Mouse (Mus musculus): ENCODE results near the gene Rfxap.

The Rfxap gene

GRCm38 (mm10) chr3:54807666-54808217, at the start of gene Rfxap:
TSS of gene Rfxap (minus strand) at chr3:54807791.
- peak; percentile 89 to 92 for DNase-seq (ENCODE audit: low spot score in 2 of 2)

- peak; percentile 9 to 14 for DNase-seq (ENCODE audit: low spot score in 2 of 2)
These were observed 27.8 kb upstream of the Rfxap start for GRCm38 (mm10) chr3:54835421-54835820.

DNA sequence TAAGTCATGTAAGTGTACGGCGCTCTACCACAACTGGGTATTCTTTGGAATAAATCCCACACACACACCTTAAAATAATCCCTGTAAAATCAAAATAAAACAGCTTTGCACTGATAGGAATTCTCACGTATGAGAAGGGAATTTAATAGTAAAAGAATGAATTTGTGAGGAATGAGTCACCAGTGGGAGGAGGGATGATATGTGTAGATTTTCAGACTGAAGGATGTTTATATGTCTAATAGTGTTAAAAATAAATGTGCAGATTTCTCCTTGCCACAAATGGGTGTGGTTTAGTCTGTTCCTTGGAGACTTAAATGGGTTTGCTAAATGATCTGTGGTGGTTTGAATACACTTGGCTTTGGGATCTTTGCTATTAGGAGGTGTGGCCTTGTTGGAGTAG, 24.9 kb upstream of the Rfxap start:
- DNase-seq (ENCODE audit: low spot score in 2 of 2) = no peak

DNA sequence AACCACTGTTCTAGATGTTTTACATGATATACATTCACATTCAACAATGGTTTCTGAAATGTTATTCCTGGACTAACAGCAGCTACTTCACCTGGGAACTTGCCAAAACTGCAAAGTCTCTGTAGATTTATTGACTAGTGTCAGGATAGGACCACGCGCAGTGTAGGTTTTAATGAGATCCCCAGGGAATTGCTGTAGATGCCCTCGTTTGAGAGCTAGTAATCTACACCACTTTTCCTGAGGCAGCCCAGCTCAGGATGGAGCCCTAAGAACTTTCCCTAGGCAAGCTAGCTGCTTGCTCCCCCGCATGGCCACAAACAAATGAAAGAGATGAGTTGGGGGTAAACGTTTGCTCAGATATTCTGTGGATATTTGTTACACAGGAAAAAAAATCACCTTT, 14.9 kb upstream of the Rfxap start:
- DNase-seq (ENCODE audit: low spot score in 2 of 2) = no peak

DNA sequence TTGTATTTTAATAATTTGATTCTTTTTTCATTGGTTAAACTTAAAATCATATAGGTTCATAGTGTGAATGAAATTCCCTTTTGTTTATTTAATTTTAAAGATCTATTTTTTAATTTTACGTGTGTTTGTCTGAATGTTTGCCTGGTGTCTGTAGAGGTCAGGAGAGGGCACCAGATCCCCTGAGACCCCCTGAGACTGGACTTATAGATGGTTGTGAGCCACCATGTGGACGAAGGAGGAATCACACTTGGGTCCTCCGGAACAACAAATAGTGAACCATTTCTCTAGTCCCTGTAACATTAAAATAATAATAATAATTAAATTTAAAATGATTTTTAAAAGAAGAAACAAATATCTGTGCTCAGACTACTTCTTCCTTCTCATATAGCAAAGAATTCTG, 7.7 kb upstream of the Rfxap start:
- DNase-seq (ENCODE audit: low spot score in 2 of 2) = peak in 1 of 2 experiments; percentile 22

GRCm38 (mm10) chr3:54814622-54815021, 7.0 kb upstream of the Rfxap start:
- no peak for DNase-seq (ENCODE audit: low spot score in 2 of 2)

DNA sequence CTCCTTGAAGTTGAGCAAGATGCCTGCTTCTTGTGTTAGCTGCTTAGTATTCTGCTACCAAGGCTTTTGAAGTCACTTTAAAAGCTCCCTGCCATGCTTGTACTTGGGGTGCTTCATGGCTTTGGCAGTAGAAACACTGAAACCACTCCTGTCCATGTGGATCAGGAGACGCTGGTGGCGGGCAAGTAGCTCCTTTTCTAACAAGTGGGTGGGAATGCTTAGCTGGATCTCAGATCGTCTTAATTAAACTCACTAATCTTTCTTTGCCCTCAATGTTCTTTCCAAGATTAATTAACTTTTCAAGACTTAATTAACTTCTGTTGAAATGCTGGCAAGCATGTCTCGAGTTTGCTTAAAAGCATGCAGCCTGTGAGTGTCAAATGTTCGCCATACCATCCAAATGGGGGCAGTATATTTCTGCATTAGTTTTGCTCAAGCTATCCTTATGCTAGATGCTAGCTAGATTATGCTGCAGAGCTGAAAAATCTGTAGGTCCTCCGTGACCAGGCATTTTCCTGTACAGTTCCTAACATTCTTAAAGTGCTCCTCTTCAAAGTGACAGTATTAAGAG, 5.9 kb upstream of the Rfxap start:
- no peak for DNase-seq (ENCODE audit: low spot score in 2 of 2)

DNA sequence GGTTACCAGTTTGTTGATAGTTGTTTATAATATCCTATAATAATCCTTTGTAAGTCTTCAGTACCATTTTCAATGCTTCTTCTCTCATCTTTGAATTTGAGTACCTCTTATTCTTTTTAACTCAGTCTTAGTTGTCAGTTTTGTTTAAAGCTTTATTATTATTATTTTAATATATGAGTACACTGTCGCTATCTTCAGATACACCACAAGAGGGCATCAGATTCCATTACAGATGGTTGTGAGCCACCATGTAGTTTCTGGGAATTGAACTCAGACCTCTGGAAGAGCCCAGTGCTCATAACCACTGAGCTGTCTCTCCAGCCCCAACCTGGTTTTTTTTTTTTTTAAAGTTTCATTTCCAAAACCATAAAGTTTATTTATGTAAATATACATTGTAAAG, 4.0 kb upstream of the Rfxap start:
- DNase-seq (ENCODE audit: low spot score in 2 of 2) = no peak

GRCm38 (mm10) chr3:54809111-54809510, 1.5 kb upstream of the Rfxap start:
- no peak for DNase-seq (ENCODE audit: low spot score in 2 of 2)

- peak in 1 of 2 experiments; percentile 24 for DNase-seq (ENCODE audit: low spot score in 2 of 2)
These were observed 430 bp downstream of the Rfxap start for GRCm38 (mm10) chr3:54807061-54807661.

GRCm38 (mm10) chr3:54803713-54804112, 3.9 kb downstream of the Rfxap start:
- no peak for DNase-seq (ENCODE audit: low spot score in 2 of 2)

- peak; percentile 22 to 23 for DNase-seq (ENCODE audit: low spot score in 2 of 2)
These were observed 10.4 kb downstream of the Rfxap start for GRCm38 (mm10) chr3:54797211-54797610.

GRCm38 (mm10) chr3:54795806-54796205, 11.8 kb downstream of the Rfxap start:
- DNase-seq (ENCODE audit: low spot score in 2 of 2) = no peak

GRCm38 (mm10) chr3:54795379-54795778, 12.2 kb downstream of the Rfxap start:
- no peak for DNase-seq (ENCODE audit: low spot score in 2 of 2)

- no peak for DNase-seq (ENCODE audit: low spot score in 2 of 2)
These were observed 13.8 kb downstream of the Rfxap start for GRCm38 (mm10) chr3:54793762-54794161.

DNA sequence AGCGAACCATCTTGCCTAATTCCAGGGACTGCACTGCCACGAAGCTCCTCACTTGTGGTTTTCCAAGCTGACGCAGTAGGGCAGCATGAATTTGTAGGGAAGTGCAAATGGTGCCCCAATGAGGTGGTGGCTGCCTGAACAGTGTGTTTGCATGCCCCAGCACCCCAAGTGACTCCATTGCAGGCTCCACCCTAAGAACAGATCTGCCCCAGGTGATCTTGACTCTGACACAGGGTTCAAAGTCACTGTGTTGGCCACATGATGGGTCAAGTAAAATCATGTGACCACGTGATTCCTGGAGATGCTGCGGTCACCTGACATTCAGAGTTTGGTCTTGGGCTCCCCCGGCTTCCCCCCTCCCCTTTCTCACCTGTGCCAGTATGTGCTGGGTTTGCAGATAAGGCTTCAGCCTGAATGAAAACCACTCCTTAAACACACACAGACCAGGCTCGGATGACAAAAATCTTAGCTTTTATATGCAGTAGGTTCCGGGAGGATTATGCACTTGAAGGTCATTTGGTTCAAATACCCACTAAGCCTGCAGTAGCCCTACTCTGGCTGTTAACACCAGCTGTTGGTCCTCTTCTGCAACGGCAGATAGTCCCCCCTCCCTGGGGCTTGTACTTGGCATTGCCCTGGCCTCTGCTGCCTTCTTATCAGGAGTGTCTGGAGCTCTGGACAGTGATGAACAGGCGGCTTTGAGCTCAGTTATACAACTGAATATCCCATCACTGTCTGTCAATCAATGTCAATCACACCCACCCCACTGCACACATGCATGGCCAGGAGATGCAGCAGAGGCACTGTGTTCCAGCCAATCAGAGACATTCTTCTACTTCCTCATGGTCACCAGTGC, 15.5 kb downstream of the Rfxap start:
- no peak for DNase-seq (ENCODE audit: low spot score in 2 of 2)

- no peak for DNase-seq (ENCODE audit: low spot score in 2 of 2)
These were observed 17.0 kb downstream of the Rfxap start for GRCm38 (mm10) chr3:54790601-54791000.

GRCm38 (mm10) chr3:54775989-54776631, 31.5 kb downstream of the Rfxap start:
- DNase-seq (ENCODE audit: low spot score in 2 of 2) = no peak

GRCm38 (mm10) chr3:54773613-54774012, 34.0 kb downstream of the Rfxap start:
- DNase-seq (ENCODE audit: low spot score in 2 of 2) = no peak

DNA sequence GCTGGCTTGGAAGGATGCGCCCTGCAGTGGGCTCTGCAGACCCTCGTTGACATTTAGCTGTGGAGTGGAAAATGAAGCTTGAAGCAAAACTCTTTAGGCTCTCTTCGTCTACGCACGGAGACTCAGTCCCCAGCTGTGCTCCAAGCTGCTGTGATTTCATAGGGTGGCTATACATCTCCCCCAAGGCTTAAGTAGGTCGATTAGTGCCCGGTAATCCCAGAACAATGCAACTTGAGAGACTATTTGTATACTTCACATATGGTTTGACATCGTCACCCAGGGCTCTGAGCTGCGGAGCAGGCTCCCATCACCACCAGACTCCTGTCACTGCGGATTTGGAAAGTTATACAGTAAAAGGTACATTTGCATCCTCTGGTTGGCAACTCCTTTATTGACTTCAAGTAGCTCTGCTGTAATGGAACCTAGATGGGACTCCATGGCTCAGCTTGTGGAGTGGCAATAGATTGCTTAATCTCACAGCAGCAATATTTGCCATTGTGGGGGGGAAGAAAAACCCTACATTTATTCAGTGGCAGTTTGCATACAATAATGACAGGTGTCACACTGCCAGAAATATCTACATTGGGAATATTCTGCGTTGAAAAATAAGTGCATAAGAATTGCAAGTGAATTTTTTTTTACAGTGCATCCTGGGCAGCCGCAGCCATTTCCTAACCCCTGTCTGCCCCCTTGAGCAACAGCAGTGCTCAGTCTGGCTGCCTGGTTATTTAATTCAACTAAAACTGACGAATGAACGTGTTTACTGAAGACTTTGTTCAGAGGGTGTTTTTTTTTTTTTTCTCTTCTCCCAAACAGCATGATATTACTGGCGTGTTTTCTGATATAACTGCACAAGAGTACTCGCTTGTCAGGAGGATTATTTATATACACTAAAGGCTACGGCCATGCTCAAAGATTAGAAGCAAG, 38.0 kb downstream of the Rfxap start:
- DNase-seq (ENCODE audit: low spot score in 2 of 2) = no peak

DNA sequence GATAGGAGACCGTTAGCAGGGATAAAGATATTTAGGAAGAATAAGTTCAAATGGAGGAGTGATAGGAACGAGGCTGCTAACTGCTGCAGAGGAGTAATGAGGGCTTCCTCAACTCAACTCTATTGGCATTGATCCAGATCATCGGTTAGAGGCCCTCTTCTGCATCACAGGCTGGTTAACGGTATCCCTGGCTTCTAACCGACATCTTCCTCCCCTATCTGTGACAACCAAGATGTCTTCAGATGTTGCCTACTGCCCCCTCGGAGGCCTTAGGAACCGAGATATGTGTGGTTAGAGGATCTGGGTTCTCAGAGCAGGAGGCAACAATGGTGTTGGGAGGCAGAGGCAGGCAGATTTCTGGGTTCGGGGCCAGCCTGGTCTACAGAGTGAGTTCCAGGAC, 39.0 kb downstream of the Rfxap start:
- no peak for DNase-seq (ENCODE audit: low spot score in 2 of 2)
